Mouse (Mus musculus) adrenal gland (tissue): Measurements from ENCODE around the gene Gp1ba.

Source experiments
- intact Hi-C: fragments of 180-260 bp; cut with DNase I; formaldehyde crosslinking; loops from one replicate; pipeline ENCODE4 v1.15.1; 2025

The Gp1ba gene

GRCm38 (mm10) chr11:70652029-70652883 lies 13.3 kb downstream of the Gp1ba start:
- intact Hi-C loops = no loop called here

- intact Hi-C loops = no loop called here
Measured at GRCm38 (mm10) chr11:70652884-70653344, 14.0 kb downstream of the Gp1ba start.

GRCm38 (mm10) chr11:70653345-70654197 lies 14.6 kb downstream of the Gp1ba start:
- intact Hi-C loops = loop anchor here (1.0 kb wide), 1 partner anchor 16 kb away; the partner anchor contains the start of gene Spag7

GRCm38 (mm10) chr11:70654198-70654922 lies 15.4 kb downstream of the Gp1ba start, which contains the start of gene Pfn1:
Gene Pfn1, minus strand, starts transcription at chr11:70654644.
- intact Hi-C loops = loop anchor here (1.0 kb wide), 1 partner anchor 15 kb away; the partner anchor contains the start of gene Spag7

GRCm38 (mm10) chr11:70654923-70655570 lies 16.1 kb downstream of the Gp1ba start:
- intact Hi-C loops = loop anchor here (1.0 kb wide), 1 partner anchor 14 kb away; the partner anchor contains the start of gene Spag7

GRCm38 (mm10) chr11:70655571-70656455 lies 16.9 kb downstream of the Gp1ba start:
- intact Hi-C loops = no loop called here

- intact Hi-C loops = no loop called here
Measured at GRCm38 (mm10) chr11:70656456-70656927, 17.6 kb downstream of the Gp1ba start.

GRCm38 (mm10) chr11:70656964-70657363 lies 18.0 kb downstream of the Gp1ba start, which contains the start of gene Eno3:
Gene Eno3, plus strand, starts transcription at chr11:70657202.
- intact Hi-C loops = no loop called here

GRCm38 (mm10) chr11:70657573-70657972 lies 18.7 kb downstream of the Gp1ba start:
- intact Hi-C loops = no loop called here

GRCm38 (mm10) chr11:70657991-70658390 lies 19.1 kb downstream of the Gp1ba start:
- intact Hi-C loops = no loop called here

GRCm38 (mm10) chr11:70658521-70658920 lies 19.6 kb downstream of the Gp1ba start:
- intact Hi-C loops = no loop called here

GRCm38 (mm10) chr11:70658942-70659341 lies 20.0 kb downstream of the Gp1ba start:
- intact Hi-C loops = no loop called here

- intact Hi-C loops = no loop called here
Measured at GRCm38 (mm10) chr11:70660571-70660970, 21.6 kb downstream of the Gp1ba start.

GRCm38 (mm10) chr11:70663101-70663500 lies 24.2 kb downstream of the Gp1ba start:
- intact Hi-C loops = no loop called here

GRCm38 (mm10) chr11:70663957-70664356 lies 25.0 kb downstream of the Gp1ba start:
- intact Hi-C loops = no loop called here

- intact Hi-C loops = no loop called here
Measured at GRCm38 (mm10) chr11:70664741-70665140, 25.8 kb downstream of the Gp1ba start.

GRCm38 (mm10) chr11:70666687-70667086 lies 27.8 kb downstream of the Gp1ba start:
- intact Hi-C loops = no loop called here

- intact Hi-C loops = no loop called here
Measured at GRCm38 (mm10) chr11:70667271-70668150, 28.6 kb downstream of the Gp1ba start.
